Mouse (Mus musculus) MEL (cell line): ENCODE data around the gene Exog.

ENCODE experiments used
- CHD1 ChIP-seq: IDR thresholded peaks from 2 replicates; pipeline ENCODE4 v1.6.1; 2012; ENCODE audit warnings: low read depth, mild to moderate bottlenecking, inconsistent platforms, low read length, improper control_type of control experiment
- MAZ ChIP-seq: IDR thresholded peaks from 2 replicates; pipeline ENCODE4 v1.6.1; 2012; ENCODE audit warnings: low read depth, mild to moderate bottlenecking, inconsistent platforms, low read length, improper control_type of control experiment
- MEF2A ChIP-seq: IDR thresholded peaks from 2 replicates; pipeline ENCODE4 v1.6.1; 2014; ENCODE audit warnings: low read depth, mild to moderate bottlenecking, inconsistent platforms, low read length, improper control_type of control experiment; ENCODE audit not compliant: poor library complexity, insufficient replicate concordance, severe bottlenecking; ENCODE audit errors: extremely low read depth
- POLR2A ChIP-seq, 2 experiments: IDR thresholded peaks; 2 replicates each; pipeline ENCODE4 v1.6.1; 2011 to 2012; ENCODE audit warnings: low read length in 2 of 2, mild to moderate bottlenecking in 2 of 2, control low read depth in 1 of 2, improper control_type of control experiment in 1 of 2, low read depth in 1 of 2, moderate library complexity in 1 of 2; ENCODE audit not compliant: control insufficient read depth in 1 of 2, insufficient read depth in 1 of 2, poor library complexity in 1 of 2
- TCF12 ChIP-seq: IDR thresholded peaks from 2 replicates; pipeline ENCODE4 v1.6.1; 2014; ENCODE audit warnings: low read depth, mild to moderate bottlenecking, inconsistent platforms, low read length, improper control_type of control experiment, moderate library complexity
- USF1 ChIP-seq: IDR thresholded peaks from 2 replicates; pipeline ENCODE4 v1.6.1; 2014; ENCODE audit warnings: low read depth, mild to moderate bottlenecking, inconsistent platforms, low read length, improper control_type of control experiment, moderate library complexity
- ZC3H11A ChIP-seq: IDR thresholded peaks from 2 replicates; pipeline ENCODE4 v1.6.1; 2012; ENCODE audit warnings: low read depth, mild to moderate bottlenecking, inconsistent platforms, low read length, improper control_type of control experiment
- ZNF384 ChIP-seq: IDR thresholded peaks from 2 replicates; pipeline ENCODE4 v1.6.1; 2012; ENCODE audit warnings: low read depth, mild to moderate bottlenecking, inconsistent platforms, low read length, improper control_type of control experiment

- TF ChIP-seq TCF12 (no peak), ZC3H11A (no peak), USF1 (no peak), MAZ (no peak), MEF2A (no peak), CHD1 (no peak), POLR2A (IDR thresholded peaks at IDR 0.05; ENCODE audit: control insufficient read depth in 1 of 2, insufficient read depth in 1 of 2, low read depth in 1 of 2, low read length in 2 of 2, poor library complexity in 1 of 2) (no peak), ZNF384 (no peak)
These were observed 69.1 kb downstream of the Exog start for GRCm38 (mm10) chr9:119513816-119514215.
